Mouse (Mus musculus): ENCODE data around the gene Clec4g.
"Not testable (repeated sequence)": the region's sequence is repeated elsewhere in the genome, so short reads cannot be mapped to it uniquely, and the experiment has no call there.

Gene Clec4g

GRCm38 (mm10) chr8:3720551-3720950 is at the start of gene Clec4g:
TSS of gene Clec4g (minus strand) at chr8:3720651.
- DNase-seq (ENCODE audit: low spot score in 2 of 2): no peak

GRCm38 (mm10) chr8:3768641-3769040 is 48.2 kb upstream of the Clec4g start:
- not testable (repeated sequence) for DNase-seq (ENCODE audit: low spot score in 2 of 2)

GRCm38 (mm10) chr8:3754261-3754850 is 33.9 kb upstream of the Clec4g start:
- DNase-seq (ENCODE audit: low spot score in 2 of 2): no peak

- DNase-seq (ENCODE audit: low spot score in 2 of 2): no peak
Measured at GRCm38 (mm10) chr8:3748761-3749160, 28.3 kb upstream of the Clec4g start, which contains the start of gene Cd209a. TSS of gene Cd209a (minus strand) at chr8:3748984.

- no peak for DNase-seq (ENCODE audit: low spot score in 2 of 2)
Measured at GRCm38 (mm10) chr8:3736947-3737346, 16.5 kb upstream of the Clec4g start.

- no peak for DNase-seq (ENCODE audit: low spot score in 2 of 2)
Measured at GRCm38 (mm10) chr8:3735599-3735998, 15.1 kb upstream of the Clec4g start.

GRCm38 (mm10) chr8:3734084-3734483 is 13.6 kb upstream of the Clec4g start:
- DNase-seq (ENCODE audit: low spot score in 2 of 2): no peak

- DNase-seq (ENCODE audit: low spot score in 2 of 2): no peak
Measured at GRCm38 (mm10) chr8:3721041-3721440, 590 bp upstream of the Clec4g start.

GRCm38 (mm10) chr8:3718559-3718958 is 1.9 kb downstream of the Clec4g start:
- peak; percentile 64 to 69 for DNase-seq (ENCODE audit: low spot score in 2 of 2)

- DNase-seq (ENCODE audit: low spot score in 2 of 2): no peak
Measured at GRCm38 (mm10) chr8:3717321-3717954, 3.0 kb downstream of the Clec4g start.

GRCm38 (mm10) chr8:3711646-3712045 is 8.8 kb downstream of the Clec4g start:
- DNase-seq (ENCODE audit: low spot score in 2 of 2): no peak

GRCm38 (mm10) chr8:3710312-3710711 is 10.1 kb downstream of the Clec4g start:
- DNase-seq (ENCODE audit: low spot score in 2 of 2): no peak

- DNase-seq (ENCODE audit: low spot score in 2 of 2): no peak
Measured at GRCm38 (mm10) chr8:3707611-3708010, 12.8 kb downstream of the Clec4g start.

GRCm38 (mm10) chr8:3705711-3706110 is 14.7 kb downstream of the Clec4g start:
- DNase-seq (ENCODE audit: low spot score in 2 of 2): peak; percentile 41

- DNase-seq (ENCODE audit: low spot score in 2 of 2): no peak
Measured at GRCm38 (mm10) chr8:3701491-3701890, 19.0 kb downstream of the Clec4g start.

GRCm38 (mm10) chr8:3694121-3694520 is 26.3 kb downstream of the Clec4g start, which contains the start of gene Fcer2a:
TSS of gene Fcer2a (minus strand) at chr8:3694175.
- DNase-seq (ENCODE audit: low spot score in 2 of 2): no peak

- DNase-seq (ENCODE audit: low spot score in 2 of 2): no peak
Measured at GRCm38 (mm10) chr8:3690774-3691173, 29.7 kb downstream of the Clec4g start.

GRCm38 (mm10) chr8:3687537-3687936 is 32.9 kb downstream of the Clec4g start:
- no peak for DNase-seq (ENCODE audit: low spot score in 2 of 2)

- no peak for DNase-seq (ENCODE audit: low spot score in 2 of 2)
Measured at GRCm38 (mm10) chr8:3685422-3685821, 35.0 kb downstream of the Clec4g start.

- DNase-seq (ENCODE audit: low spot score in 2 of 2): no peak
Measured at GRCm38 (mm10) chr8:3684530-3684929, 35.9 kb downstream of the Clec4g start.

GRCm38 (mm10) chr8:3683408-3684176 is 36.9 kb downstream of the Clec4g start:
- no peak for DNase-seq (ENCODE audit: low spot score in 2 of 2)

- no peak for DNase-seq (ENCODE audit: low spot score in 2 of 2)
Measured at GRCm38 (mm10) chr8:3682435-3682834, 38.0 kb downstream of the Clec4g start.

GRCm38 (mm10) chr8:3679656-3680055 is 40.8 kb downstream of the Clec4g start:
- no peak for DNase-seq (ENCODE audit: low spot score in 2 of 2)

Measured in right cerebral cortex, adult 2 months (tissue).